Mouse (Mus musculus) mouse embryonic stem cell (cell line): Measurements from ENCODE around the gene Cavin4.
"Not testable (repeated sequence)": the region's sequence is repeated elsewhere in the genome, so short reads cannot be mapped to it uniquely, and the experiment has no call there.

Experiments used
- in situ Hi-C, 2 experiments: fragments of 300-500 bp; cut with MboI; formaldehyde crosslinking; loops; 1 replicate in 1 of 2; 3 replicates in 1 of 2; pipeline ENCODE4 v1.14.3; 2019 to 2020; ENCODE audit warnings: low sequenced_read_pairs in 2 of 2, low pct_unique_long_range_greater_than_20kb in 1 of 2, mixed read lengths in 1 of 2; ENCODE audit not compliant: unreplicated experiment in 1 of 2

The Cavin4 gene

DNA sequence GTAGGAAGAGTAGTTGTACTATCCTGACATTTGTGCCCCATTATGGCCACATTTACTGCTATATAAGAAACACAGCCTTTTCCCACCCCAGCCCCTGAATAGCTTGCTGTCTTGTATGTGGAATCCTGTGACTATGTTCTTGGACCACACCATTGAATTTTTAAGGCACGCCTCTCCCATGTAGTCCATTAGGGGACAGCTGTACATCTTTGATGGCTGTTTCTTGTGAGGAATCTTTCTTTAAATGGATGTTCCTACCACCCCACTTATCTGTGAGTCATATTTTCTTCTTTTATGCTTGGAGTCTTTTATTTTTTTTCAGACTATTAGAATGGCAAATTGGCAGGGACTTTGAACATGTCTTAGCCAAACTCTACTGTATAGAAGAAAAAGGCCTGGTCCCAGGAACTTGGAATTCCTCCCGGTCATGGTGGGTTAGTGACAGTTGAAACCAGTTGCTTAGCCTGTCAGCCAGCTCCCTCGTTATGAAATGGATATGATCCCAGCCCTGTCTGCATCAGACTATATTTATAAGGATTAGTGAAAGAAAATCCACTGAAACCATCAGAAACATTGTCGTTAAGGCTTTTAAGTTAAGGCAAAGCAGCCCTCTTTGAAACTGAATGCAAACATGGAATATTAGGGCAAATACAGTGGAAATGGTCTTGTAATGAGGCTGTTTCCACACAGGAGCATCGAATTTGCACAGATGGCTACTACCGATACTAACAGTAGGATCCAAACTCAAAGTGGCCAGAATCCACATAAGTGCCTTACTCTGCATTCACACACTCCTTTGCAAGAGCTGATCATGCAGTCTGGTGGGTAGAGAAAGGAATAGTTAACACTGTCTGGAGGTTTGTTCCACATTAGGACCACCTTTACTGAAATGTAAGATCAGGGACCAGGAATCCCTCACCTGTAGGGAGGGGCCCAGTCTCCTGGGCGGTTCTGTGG, 2.4 kb upstream of the Cavin4 start:
- in situ Hi-C loops: no loop called here

DNA sequence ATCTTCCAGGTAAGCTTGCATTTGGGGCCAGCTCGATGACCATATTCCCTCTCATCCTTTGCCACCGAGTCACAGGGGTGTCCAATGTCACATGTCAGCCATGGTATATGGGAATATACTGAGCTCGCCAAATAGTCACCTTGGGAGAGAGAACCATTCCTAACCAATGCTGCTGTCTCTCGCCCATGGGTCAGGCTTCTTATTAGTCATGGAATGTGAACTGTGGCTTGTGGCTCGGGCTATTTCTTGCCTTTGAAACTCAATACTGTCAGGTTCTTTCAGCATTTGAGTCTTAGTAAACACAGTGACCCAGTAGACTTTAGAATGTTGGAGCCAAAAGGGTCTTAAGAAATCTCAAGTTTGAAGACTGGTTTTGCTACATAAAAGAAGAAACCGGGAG, 707 bp downstream of the Cavin4 start:
- in situ Hi-C loops: no loop called here

DNA sequence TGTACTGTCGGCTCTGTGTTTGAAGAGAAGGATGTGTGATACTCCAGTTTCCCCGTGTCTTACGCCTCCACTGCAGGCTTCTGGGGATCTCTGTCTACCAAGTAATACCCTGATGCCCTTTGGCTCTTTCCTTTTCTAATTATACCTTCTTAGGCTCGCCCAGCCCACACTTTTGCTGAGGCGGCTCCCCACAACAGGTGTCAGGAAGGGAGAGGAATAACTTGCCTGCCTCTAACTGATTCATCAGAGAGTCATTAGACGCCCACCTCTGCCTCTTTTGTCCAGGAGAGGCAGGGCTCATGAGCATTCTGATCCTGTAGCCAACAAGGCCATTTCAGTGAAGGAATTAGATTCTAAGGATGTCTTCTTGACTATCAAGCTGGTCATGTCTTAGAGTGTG, 4.0 kb downstream of the Cavin4 start:
- in situ Hi-C loops: no loop called here

DNA sequence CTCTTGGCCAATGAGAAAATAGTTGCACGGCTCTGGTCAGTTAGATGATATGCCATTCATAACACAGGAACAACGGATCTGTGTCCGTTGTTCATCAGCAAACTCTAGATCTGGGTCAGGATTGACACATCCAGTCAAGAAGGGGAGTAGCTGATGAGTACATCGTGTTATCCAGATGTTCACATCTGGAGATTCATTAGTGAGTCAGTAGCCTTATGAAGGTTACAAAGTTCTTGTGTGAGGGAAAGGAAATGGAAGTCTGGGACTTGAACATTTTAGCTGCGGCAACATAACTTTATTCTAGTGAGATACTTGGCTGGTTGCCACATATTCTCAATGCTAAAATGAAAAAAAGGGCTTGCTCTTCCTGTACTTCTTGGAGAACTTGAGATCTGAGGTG, 9.6 kb downstream of the Cavin4 start:
- in situ Hi-C loops: no loop called here

DNA sequence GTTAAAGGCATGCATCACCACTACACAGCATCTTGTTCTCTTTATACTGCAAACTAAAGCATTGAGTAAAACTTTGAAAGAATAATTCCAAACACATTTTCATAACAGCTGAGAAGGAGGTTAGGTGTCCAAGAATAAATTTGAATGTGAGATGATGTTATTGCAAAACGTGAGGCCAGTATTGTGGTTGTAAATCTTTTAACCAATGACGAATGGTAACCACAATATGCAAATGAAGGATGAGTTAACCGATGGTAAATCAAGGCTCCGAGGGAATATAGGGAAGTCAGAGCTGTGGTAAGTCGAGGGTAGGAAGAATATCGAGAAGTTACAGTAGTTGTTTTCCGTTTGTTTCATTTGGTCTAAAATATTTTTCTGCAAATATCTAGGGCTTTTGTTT, 11.1 kb downstream of the Cavin4 start:
- in situ Hi-C loops: no loop called here

DNA sequence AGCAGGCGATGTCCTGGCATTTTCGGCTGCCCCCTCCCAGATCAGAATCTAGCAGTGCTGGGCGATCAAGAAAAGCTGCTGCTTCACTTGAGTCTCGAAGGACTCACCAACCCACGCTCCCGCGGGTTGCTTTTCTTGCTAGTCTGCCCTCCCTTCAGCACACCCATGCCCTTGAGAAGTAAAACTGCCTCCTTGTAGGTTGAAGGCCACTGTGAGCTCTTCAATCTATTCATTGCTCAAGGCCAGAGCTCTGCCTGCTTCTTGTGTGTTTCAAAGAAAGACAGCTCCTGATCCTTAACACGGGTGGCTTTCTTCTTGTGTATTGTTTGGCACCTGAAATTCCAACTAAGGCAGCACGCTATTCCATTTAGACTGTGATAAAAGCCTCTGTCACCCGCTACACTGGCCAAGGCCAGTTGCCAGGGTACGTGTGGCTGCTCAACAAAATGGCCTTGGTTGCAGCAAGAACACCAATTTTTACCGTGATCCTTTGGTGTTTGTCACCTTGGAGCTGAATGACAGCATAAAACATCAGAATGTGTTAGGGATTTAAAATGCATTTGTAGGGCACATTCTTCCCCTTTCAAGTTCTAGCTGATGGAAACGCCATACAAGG, 13.4 kb downstream of the Cavin4 start:
- in situ Hi-C loops: no loop called here

DNA sequence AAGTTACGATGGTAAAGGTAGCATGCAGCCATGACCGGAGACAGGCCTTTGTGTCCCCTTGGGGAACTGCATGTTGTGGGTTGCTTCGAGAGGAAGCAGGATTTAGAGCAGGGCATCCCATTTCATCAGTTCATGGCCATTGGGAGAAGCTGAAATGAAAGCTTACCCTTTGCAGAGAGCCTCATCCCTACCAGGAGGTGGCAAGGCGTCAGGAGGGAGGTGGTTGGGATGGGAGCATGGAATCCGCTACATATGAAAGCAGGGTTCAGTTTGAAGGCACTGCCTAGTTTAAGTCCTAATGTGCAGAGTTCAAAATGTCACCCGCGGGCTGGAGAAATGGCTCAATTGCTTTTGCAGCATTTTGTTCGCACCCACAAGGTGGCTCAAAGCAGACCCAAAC, 14.0 kb downstream of the Cavin4 start:
- in situ Hi-C loops: no loop called here

DNA sequence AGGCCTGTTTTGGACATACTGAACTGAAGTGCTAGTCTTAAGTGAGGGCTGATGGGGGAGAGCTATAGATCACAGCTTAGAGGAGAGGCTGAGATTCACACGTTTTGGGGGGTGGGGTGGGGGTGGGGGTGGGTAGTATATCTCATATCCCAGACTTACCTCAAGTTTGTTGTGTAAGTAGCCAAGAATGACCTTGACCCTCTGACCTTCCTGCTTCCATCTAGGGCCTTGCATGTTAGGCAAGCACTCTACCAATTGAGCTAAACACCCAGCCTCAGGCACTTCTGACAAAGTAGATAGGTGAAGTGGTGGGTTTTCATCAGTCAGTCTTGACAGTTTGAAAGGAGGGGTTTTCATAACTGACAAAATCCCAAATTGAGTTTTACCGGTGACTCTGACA, 14.5 kb downstream of the Cavin4 start:
- in situ Hi-C loops: no loop called here

DNA sequence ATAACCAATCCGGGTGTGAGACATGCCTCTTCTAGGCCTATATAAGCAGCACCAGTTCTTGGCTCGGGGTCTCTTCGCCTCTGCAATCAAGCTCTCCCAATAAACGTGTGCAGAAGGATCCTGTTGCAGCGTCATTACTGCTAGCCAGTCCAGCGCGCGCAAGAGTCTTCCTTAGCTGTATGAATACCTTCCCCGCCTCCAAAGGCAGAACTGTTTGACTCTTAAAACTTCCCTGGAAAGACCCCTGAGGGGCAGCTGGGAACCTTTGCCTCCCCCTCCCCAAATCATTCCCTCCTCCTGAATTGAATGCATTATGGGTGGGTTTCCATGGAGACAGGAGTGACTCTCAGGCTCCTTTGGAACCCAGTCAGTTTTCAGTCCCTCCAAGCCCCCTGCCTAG, 15.5 kb downstream of the Cavin4 start:
- in situ Hi-C loops: no loop called here

DNA sequence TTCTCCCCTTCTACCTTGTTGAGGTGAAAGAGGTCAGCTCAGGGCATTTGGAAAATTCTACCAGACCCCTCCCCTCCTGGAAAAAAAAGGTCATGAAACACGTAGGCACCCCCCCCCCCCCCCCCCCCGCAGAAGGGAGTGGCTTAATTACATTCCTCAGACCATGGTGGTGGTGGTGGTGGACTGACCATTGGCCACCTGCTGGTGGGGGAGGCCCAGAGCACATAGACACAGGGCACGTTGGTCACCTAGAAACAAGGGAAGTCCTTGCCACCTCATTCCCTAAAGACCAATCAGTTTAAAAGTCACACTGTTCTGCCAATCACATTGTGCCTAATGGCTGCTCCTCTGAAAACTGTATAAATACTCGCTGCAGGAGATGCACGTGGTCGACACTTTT, 16.4 kb downstream of the Cavin4 start:
- in situ Hi-C loops: not testable (repeated sequence)

DNA sequence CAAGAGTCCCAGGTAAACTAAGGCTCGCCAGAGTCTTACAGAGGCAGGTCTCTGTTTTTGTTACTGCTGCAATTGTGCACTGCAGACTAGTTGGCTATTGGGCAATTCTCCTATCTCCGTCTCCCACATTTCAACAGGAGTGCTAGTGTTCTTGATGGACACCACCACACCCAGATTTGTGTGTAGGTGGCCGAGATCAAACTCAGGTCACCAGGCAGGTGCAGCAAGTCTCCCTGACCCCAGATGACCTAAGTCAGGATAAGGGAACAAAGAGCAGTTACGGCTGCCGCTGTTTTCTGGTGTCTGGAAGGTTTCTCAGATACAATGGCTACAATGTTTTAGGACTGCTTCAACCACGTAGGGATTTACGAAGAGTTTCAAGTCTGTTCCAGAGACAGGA, 16.9 kb downstream of the Cavin4 start:
- in situ Hi-C loops: no loop called here

DNA sequence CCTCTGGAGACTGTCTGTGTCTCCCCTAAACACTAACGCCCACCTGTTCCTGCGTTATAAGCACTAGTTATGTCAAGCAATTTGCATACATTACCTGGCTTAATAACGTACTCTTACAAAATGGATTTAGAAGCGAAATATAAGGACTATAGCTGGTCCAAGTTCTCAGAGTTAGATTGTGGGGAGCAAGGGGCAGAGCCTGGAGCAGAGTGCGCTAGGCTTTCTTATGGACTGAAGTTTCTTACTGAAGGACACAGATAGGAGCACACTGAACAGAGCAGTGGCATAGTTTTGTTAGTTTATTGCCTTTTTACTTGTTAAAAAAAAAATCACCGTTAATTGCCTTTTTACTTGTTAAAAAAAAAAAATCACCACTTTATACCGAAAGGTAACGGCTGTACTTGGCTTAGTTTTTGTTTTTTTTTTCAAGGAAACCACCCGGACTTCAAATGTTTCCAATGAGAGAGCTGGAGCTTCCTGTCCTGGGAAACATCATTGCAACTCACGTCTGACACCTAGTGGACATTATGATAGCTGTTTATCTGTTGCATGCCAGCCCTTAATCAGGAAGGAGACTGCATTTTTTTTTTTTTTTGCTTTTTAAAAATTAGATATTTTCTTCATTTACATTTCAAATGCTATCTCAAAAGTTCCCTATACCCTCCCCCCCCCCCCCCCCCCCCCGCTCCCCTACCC, 17.5 kb downstream of the Cavin4 start:
- in situ Hi-C loops: no loop called here

DNA sequence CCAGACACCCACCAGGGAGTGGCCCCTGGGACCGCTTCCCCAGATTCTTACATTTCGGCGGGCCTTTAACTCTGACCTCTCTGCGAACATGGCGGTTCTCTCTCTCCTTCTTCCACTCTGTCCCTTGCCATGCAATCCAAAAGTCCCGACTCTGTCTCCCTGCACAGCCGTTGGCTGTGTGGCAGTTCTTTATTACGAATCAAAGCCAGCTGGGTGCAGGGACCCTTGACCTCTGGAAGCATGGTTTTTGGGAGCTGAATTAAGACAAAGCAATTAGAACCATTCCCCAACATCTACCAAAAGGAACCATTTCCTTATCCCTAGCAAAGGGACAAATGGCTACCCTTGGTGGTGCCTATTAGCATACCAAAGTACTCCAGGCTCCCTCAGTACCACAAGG, 19.8 kb downstream of the Cavin4 start:
- in situ Hi-C loops: no loop called here

DNA sequence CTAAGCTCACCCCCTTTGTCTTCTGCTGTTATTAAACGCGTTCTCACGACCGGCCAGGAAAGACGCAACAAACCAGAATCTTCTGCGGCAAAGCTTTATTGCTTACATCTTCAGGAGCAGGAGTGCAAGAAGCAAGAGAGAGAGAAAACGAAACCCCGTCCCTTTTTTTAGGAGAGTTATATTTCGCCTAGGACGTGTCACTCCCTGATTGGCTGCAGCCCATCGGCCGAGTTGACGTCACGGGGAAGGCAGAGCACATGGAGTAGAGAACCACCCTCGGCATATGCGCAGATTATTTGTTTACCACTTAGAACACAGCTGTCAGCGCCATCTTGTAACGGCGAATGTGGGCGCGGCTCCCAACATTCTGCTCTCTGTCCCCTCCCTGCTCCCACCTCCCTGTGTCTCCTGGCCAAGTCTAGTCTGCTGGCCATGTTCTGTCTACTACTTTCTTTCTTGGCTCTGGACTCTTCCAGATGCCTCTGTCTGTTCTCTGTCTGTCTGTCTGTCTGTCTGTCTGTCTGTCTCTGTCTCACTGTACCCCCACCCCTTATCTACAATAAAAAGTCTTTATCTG, 20.4 kb downstream of the Cavin4 start:
- in situ Hi-C loops: not testable (repeated sequence)

DNA sequence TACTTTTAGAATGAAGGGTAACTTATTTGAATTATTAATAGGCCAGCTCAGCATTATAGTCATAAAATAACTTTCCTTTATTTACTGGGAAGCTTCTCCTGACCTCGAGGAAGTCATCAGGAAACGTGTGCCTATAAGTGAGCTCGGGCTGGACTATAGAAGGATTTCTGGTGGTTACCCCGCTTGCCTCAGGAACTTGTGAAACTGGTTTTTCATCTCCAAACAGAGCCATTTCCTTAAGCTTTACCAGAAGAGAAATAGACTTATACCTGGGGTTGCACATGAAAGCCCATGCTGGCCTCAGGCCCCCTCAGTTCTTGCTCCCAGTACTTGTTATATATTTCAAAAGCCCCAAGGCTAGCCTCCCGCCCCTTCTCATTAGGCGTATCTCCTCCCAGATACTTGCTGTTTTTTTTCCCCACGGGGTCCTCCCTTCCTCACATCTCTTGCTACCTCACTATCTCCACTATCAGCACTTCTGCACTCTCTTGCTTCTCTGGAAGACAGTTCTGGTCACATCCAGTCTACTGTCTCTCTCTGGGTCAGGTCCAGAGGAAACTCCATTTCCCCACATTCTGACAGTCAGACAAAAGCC, 21.4 kb downstream of the Cavin4 start:
- in situ Hi-C loops: no loop called here

DNA sequence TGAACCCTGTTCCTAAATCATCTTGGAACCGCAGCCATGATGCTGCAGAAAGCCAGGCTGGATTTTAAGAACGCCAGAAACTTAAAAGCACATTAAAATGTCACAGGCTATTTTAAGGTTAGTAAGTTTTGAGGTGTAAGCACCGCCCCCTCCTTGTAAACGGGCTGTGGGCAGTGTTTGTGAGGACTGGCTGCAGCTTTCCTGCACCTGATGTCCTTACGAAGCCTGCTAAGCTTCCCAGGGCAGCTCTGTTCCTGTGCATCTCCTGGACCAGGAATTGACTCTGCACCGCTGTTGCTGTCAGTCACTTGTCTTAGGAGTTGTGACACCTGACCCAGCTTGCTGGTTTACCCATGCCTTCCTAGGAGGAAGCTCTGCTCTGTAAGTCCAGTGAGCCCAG, 24.8 kb downstream of the Cavin4 start:
- in situ Hi-C loops: no loop called here

DNA sequence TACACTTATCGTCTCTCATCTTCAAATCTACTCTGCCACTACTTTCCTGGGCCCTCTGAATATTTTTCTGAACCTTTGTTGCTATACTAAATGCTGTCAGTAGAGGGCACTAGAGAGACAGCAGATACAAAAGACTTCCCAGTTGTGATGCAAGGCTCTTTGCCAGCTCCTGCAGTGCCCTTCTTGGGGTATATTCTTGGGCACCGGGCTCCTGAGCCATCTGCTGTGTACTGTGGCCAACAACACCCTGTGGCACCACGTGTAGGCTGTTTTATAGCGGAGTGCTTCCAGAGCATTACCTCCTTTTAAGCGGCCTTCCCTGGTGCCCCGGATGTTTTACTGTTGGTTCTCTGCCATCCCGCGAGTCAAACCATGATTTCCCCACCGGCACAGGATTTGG, 27.3 kb downstream of the Cavin4 start:
- in situ Hi-C loops: no loop called here

DNA sequence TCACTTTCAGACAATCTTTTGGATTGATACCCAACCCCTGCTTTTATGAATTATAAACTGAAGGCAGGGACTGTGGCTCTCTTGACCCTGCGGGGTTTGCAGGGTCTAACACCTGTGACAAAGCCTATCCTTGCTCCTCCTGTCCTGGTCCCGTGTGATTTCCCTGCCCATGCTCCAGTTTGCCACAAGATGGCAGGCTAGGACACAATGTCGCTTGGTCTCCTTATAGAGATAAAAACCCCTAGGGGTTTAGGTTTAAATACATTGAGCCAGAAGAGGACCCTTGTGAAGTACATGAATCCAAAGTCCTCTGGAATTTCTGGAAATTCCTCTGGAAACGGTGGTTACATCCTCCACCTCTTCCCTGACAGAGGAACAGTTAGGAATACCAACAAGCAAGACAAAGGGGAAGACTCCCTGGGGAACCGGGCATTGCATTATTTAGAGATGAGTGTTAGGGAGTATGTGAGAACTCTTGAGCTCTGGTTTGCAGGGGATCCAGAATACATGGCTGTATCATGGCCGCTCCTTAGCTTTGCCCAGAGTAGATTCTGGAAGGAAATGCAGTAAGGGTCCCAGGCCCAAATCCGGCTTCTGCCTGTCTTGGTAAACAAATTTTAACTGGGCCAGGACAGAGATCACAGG, 28.6 kb downstream of the Cavin4 start:
- in situ Hi-C loops: no loop called here
